Mouse (Mus musculus): ENCODE results near the gene Rin3. TPM values are rescaled to one million over a fixed set of nuclear protein-coding genes. Genes with fewer than 3 reads are reported as not detected.

The Rin3 gene
- polyA plus RNA-seq, 1 experiment from 2014 or later: 10.5 TPM

DNA sequence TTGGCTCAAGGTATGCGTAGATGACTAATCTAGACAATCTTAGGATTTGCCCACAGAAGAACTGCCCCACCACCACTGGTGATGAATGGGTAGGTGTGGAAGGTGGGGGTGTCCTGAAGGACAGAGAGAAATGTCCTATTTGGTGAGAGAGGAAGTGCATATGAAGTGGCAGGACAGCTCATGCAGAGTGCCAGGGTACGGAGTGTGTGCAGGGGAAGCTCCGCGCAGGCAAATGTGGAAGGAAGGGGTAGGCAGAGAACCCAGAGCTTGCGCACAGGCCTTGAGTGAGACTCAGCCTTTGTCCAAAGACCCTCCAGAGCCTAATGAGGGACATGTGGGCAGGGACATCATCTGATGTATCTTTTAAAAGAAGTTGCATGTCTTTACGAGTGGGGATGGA lies 57.6 kb downstream of the Rin3 start:
- no peak overlapping the region for H3K4me2 ChIP-seq (replicated peaks; ENCODE audit: low read depth)
- no peak overlapping the region for H3K27ac ChIP-seq (ENCODE audit: low read depth, low read length)
- ATAC-seq: no peak
- no peak for TF ChIP-seq CTCF (IDR thresholded peaks at IDR 0.05; ENCODE audit: low read depth)
- H3K27me3 ChIP-seq (replicated peaks; ENCODE audit: control insufficient read depth, insufficient read depth, low read length): no peaks in the 10 kb centered on the region
- H3K9ac ChIP-seq (ENCODE audit: low read depth, low read length): no peak overlapping the region
- no peaks in the 10 kb centered on the region for H3K4me1 ChIP-seq (replicated peaks; ENCODE audit: control insufficient read depth, insufficient read depth, low read length)
- H3K4me3 ChIP-seq (ENCODE audit: low read depth, low read length): no peak overlapping the region
- H3K9me3 ChIP-seq (ENCODE audit: control insufficient read depth): no peaks in the 10 kb centered on the region
- WGBS: 88% methylated on average over 6 of the region's 6 CpGs
- H3K36me3 ChIP-seq (ENCODE audit: control insufficient read depth, insufficient read depth): 0 out of 2 replicates have a peak, but pooled peaks cover 9% of the 10 kb centered on the region

DNA sequence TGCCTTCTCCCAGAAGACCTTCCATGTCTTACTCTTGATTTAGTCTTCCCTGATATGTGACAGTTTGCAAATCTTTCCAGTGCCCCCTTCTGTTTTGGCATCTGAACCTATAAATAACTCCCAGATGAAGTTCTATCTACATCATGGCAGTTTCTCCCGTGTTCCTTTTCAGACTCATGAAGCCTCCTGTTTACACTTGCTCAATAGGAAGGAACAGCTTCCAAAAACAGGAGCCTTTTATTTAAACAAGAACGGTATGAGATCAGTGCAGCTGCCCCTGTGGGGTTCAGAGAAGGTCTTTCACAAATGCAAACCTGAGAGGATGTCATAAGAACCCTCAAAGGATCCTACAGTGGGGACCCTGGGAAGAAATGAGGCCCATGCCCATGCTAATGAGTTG lies 59.3 kb downstream of the Rin3 start:
- 0 out of 2 replicates have a peak, but pooled peaks cover 9% of the 10 kb centered on the region for H3K36me3 ChIP-seq (ENCODE audit: control insufficient read depth, insufficient read depth)
- no peak for ATAC-seq
- H3K27me3 ChIP-seq (replicated peaks; ENCODE audit: control insufficient read depth, insufficient read depth, low read length): no peaks in the 10 kb centered on the region
- no peak overlapping the region for H3K4me2 ChIP-seq (replicated peaks; ENCODE audit: low read depth)
- 45% methylated on average over 2 of the region's 2 CpGs for WGBS
- no peak for TF ChIP-seq CTCF (IDR thresholded peaks at IDR 0.05; ENCODE audit: low read depth)
- no peaks in the 10 kb centered on the region for H3K9me3 ChIP-seq (ENCODE audit: control insufficient read depth)
- no peaks in the 10 kb centered on the region for H3K4me1 ChIP-seq (replicated peaks; ENCODE audit: control insufficient read depth, insufficient read depth, low read length)
- no peak overlapping the region for H3K4me3 ChIP-seq (ENCODE audit: low read depth, low read length)
- no peak overlapping the region for H3K9ac ChIP-seq (ENCODE audit: low read depth, low read length)
- no peak overlapping the region for H3K27ac ChIP-seq (ENCODE audit: low read depth, low read length)

DNA sequence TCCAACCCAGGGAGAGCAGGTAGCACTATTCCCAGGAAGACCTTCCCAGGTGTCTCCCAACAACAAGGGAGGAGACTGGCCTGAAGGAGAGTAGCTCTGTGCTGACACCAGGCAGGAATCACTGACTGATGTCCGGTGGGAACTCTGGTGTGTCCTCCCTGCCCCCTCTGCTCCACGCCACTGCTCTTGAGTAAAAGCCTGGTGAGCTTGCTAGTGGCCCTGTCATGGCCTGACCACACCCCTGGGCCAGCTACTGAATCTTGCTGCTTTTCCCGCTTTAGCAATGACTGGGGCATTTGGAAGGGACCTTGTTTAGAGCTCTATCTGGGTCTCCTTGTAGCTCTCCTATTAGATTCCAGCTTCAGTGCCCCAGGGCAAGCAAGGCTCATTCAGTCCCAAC lies 59.8 kb downstream of the Rin3 start:
- ATAC-seq: no peak
- WGBS: 76% methylated on average over 3 of the region's 3 CpGs
- Histone ChIP-seq H3K27me3 (replicated peaks; ENCODE audit: control insufficient read depth, insufficient read depth, low read length) (no peaks in the 10 kb centered on the region), H3K4me3 (ENCODE audit: low read depth, low read length) (no peak overlapping the region), H3K4me1 (replicated peaks; ENCODE audit: control insufficient read depth, insufficient read depth, low read length) (no peaks in the 10 kb centered on the region), H3K9me3 (ENCODE audit: control insufficient read depth) (no peaks in the 10 kb centered on the region), H3K9ac (ENCODE audit: low read depth, low read length) (no peak overlapping the region), H3K36me3 (ENCODE audit: control insufficient read depth, insufficient read depth) (0 out of 2 replicates have a peak, but pooled peaks cover 9% of the 10 kb centered on the region), H3K4me2 (replicated peaks; ENCODE audit: low read depth) (no peak overlapping the region), H3K27ac (ENCODE audit: low read depth, low read length) (no peak overlapping the region)
- TF ChIP-seq CTCF (IDR thresholded peaks at IDR 0.05; ENCODE audit: low read depth): no peak

DNA sequence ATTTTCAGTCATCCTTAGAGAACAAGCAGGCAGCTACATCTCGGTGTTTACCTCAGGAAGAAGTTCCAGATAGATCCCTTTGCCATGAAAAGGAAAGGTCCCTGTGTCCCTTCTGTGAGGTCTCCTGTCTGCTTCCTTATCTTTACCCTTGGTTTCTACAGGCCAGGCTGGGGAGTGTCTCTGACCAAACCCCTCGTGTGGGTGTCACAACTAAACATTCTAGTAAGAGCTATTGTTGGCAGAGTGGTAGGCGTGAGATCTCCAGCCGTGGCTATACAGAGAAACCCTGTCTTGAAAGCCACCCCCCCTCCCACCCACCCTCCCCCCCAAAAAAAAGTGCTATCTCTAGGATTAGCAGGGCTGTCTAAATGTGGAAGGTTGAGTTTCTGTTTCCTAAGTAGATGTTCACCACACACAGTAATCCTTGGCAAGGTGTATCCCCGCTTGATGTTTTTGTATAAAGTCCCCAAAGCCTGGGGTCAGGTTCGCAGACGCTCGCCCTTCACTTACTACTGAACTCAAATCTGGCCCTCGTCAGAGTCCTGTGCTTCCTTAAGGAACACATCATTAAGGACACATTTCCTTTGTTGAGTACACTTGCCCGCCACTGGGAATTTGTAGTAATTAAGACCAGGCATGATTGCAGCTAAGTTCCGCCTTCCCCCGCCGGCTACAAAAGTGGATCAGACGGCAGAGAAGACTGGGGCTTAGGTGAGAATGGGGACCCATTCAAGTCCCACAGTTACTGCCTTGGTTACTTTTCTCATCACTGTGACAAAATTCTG lies 62.4 kb downstream of the Rin3 start:
- Histone ChIP-seq H3K27ac (ENCODE audit: low read depth, low read length) (no peak overlapping the region), H3K4me1 (replicated peaks; ENCODE audit: control insufficient read depth, insufficient read depth, low read length) (no peaks in the 10 kb centered on the region), H3K9me3 (ENCODE audit: control insufficient read depth) (no peaks in the 10 kb centered on the region), H3K27me3 (replicated peaks; ENCODE audit: control insufficient read depth, insufficient read depth, low read length) (no peaks in the 10 kb centered on the region), H3K36me3 (ENCODE audit: control insufficient read depth, insufficient read depth) (0 out of 2 replicates have a peak, but pooled peaks cover 9% of the 10 kb centered on the region), H3K4me3 (ENCODE audit: low read depth, low read length) (no peak overlapping the region), H3K4me2 (replicated peaks; ENCODE audit: low read depth) (no peak overlapping the region), H3K9ac (ENCODE audit: low read depth, low read length) (no peak overlapping the region)
- no peak for TF ChIP-seq CTCF (IDR thresholded peaks at IDR 0.05; ENCODE audit: low read depth)
- WGBS: 74% methylated on average over 14 of the region's 14 CpGs
- ATAC-seq: no peak

DNA sequence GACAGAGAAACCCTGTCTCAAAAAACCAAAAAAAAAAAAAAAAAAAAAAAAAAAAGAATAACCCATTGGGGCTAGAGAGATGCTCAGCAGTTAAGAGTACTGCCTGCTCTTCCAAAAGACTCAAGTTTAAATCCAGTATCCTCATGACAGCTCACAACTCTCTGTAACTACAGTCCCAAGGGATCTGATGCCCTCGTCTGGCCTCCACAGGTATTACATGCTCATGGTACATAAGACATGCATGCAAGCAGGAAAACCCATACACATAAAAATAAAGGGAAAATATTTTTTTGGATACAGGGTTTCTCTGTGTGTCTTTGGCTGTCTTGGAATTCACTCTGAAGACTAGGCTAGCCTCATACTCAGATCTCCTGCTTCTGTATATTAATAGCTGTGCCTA lies 63.7 kb downstream of the Rin3 start:
- Histone ChIP-seq H3K4me2 (replicated peaks; ENCODE audit: low read depth) (no peak overlapping the region), H3K4me1 (replicated peaks; ENCODE audit: control insufficient read depth, insufficient read depth, low read length) (no peaks in the 10 kb centered on the region), H3K4me3 (ENCODE audit: low read depth, low read length) (no peak overlapping the region), H3K9ac (ENCODE audit: low read depth, low read length) (no peak overlapping the region), H3K27me3 (replicated peaks; ENCODE audit: control insufficient read depth, insufficient read depth, low read length) (no peaks in the 10 kb centered on the region), H3K9me3 (ENCODE audit: control insufficient read depth) (no peaks in the 10 kb centered on the region), H3K36me3 (ENCODE audit: control insufficient read depth, insufficient read depth) (0 out of 2 replicates have a peak, but pooled peaks cover 2% of the 10 kb centered on the region), H3K27ac (ENCODE audit: low read depth, low read length) (no peak overlapping the region)
- WGBS: 31% methylated on average over 1 of the region's 1 CpGs
- ATAC-seq: no peak
- peak; percentile 82 for TF ChIP-seq CTCF (IDR thresholded peaks at IDR 0.05; ENCODE audit: low read depth)

DNA sequence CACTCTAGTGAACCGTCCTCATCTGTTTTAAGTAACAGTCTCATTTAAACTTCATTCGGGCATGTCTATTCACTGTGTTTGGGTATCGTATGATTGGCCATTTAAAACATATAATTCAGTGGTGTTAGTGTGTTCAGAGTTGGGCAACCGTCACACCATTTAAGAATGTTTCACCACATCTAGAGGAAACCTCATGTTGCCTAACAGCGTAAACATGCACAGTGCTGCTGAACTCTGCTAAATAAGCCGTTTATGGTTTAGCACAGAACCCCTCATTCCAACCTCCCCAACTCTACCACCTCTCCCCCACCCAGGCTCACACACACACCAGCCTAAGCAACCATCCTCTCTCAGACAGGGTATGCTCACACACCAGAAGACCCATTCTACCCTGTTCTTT lies 65.6 kb downstream of the Rin3 start:
- Histone ChIP-seq H3K4me1 (replicated peaks; ENCODE audit: control insufficient read depth, insufficient read depth, low read length) (no peaks in the 10 kb centered on the region), H3K4me2 (replicated peaks; ENCODE audit: low read depth) (no peak overlapping the region), H3K36me3 (ENCODE audit: control insufficient read depth, insufficient read depth) (peaks cover 2% of the 10 kb centered on the region; the same call in 1 of the 2 replicates), H3K27me3 (replicated peaks; ENCODE audit: control insufficient read depth, insufficient read depth, low read length) (no peaks in the 10 kb centered on the region), H3K4me3 (ENCODE audit: low read depth, low read length) (no peak overlapping the region), H3K27ac (ENCODE audit: low read depth, low read length) (no peak overlapping the region), H3K9ac (ENCODE audit: low read depth, low read length) (no peak overlapping the region), H3K9me3 (ENCODE audit: control insufficient read depth) (no peaks in the 10 kb centered on the region)
- 90% methylated on average over 6 of the region's 6 CpGs for WGBS
- ATAC-seq: no peak
- TF ChIP-seq CTCF (IDR thresholded peaks at IDR 0.05; ENCODE audit: low read depth): no peak
